Mouse (Mus musculus): ENCODE results near the gene Tbc1d21. TPM values are rescaled to one million over a fixed set of nuclear protein-coding genes. Genes with fewer than 3 reads are reported as not detected.

Tbc1d21 gene
- polyA plus RNA-seq, 1 experiment from 2014 or later = not detected

- H3K4me1 ChIP-seq (ENCODE audit: control insufficient read depth, insufficient read depth, low read length) = no peaks in the 10 kb centered on the region
- H3K9me3 ChIP-seq (ENCODE audit: control insufficient read depth, low read depth, low read length) = no peaks in the 10 kb centered on the region
- no peak overlapping the region for H3K9ac ChIP-seq (replicated peaks; ENCODE audit: low read depth, low read length)
- no peak overlapping the region for H3K4me3 ChIP-seq (ENCODE audit: low read depth, low read length)
- H3K27me3 ChIP-seq (ENCODE audit: control insufficient read depth, insufficient read depth, low read length) = no peaks in the 10 kb centered on the region
- H3K36me3 ChIP-seq (ENCODE audit: control insufficient read depth, insufficient read depth, low read length) = no peaks in the 10 kb centered on the region
- H3K4me2 ChIP-seq (replicated peaks; ENCODE audit: low read depth, low read length) = no peak overlapping the region
- ATAC-seq (ENCODE audit: insufficient number of reproducible peaks, insufficient read depth, low FRiP score, low read depth) = no peak
- 26% methylated on average over 6 of the region's 6 CpGs for WGBS
- H3K27ac ChIP-seq (ENCODE audit: low read length) = no peak overlapping the region
Measured at GRCm38 (mm10) chr9:58355262-58356050, 14.8 kb downstream of the Tbc1d21 start.

- H3K27me3 ChIP-seq (ENCODE audit: control insufficient read depth, insufficient read depth, low read length) = no peaks in the 10 kb centered on the region
- no peaks in the 10 kb centered on the region for H3K4me1 ChIP-seq (ENCODE audit: control insufficient read depth, insufficient read depth, low read length)
- H3K9ac ChIP-seq (replicated peaks; ENCODE audit: low read depth, low read length) = no peak overlapping the region
- H3K36me3 ChIP-seq (ENCODE audit: control insufficient read depth, insufficient read depth, low read length) = no peaks in the 10 kb centered on the region
- no peak overlapping the region for H3K4me2 ChIP-seq (replicated peaks; ENCODE audit: low read depth, low read length)
- no peak for ATAC-seq (ENCODE audit: insufficient number of reproducible peaks, insufficient read depth, low FRiP score, low read depth)
- no peak overlapping the region for H3K27ac ChIP-seq (ENCODE audit: low read length)
- WGBS = 81% methylated on average over 6 of the region's 6 CpGs
- no peak overlapping the region for H3K4me3 ChIP-seq (ENCODE audit: low read depth, low read length)
- H3K9me3 ChIP-seq (ENCODE audit: control insufficient read depth, low read depth, low read length) = no peaks in the 10 kb centered on the region
Measured at GRCm38 (mm10) chr9:58354701-58355100, 15.6 kb downstream of the Tbc1d21 start.

GRCm38 (mm10) chr9:58353224-58353623, 17.0 kb downstream of the Tbc1d21 start:
- no peaks in the 10 kb centered on the region for H3K9me3 ChIP-seq (ENCODE audit: control insufficient read depth, low read depth, low read length)
- no peak overlapping the region for H3K27ac ChIP-seq (ENCODE audit: low read length)
- H3K4me2 ChIP-seq (replicated peaks; ENCODE audit: low read depth, low read length) = no peak overlapping the region
- no peak overlapping the region for H3K4me3 ChIP-seq (ENCODE audit: low read depth, low read length)
- H3K9ac ChIP-seq (replicated peaks; ENCODE audit: low read depth, low read length) = no peak overlapping the region
- WGBS = 80% methylated on average over 6 of the region's 6 CpGs
- no peaks in the 10 kb centered on the region for H3K36me3 ChIP-seq (ENCODE audit: control insufficient read depth, insufficient read depth, low read length)
- no peaks in the 10 kb centered on the region for H3K27me3 ChIP-seq (ENCODE audit: control insufficient read depth, insufficient read depth, low read length)
- no peak for ATAC-seq (ENCODE audit: insufficient number of reproducible peaks, insufficient read depth, low FRiP score, low read depth)
- H3K4me1 ChIP-seq (ENCODE audit: control insufficient read depth, insufficient read depth, low read length) = no peaks in the 10 kb centered on the region

- ATAC-seq (ENCODE audit: insufficient number of reproducible peaks, insufficient read depth, low FRiP score, low read depth) = no peak
- Histone ChIP-seq H3K27me3 (ENCODE audit: control insufficient read depth, insufficient read depth, low read length) (no peaks in the 10 kb centered on the region), H3K4me3 (ENCODE audit: low read depth, low read length) (no peak overlapping the region), H3K36me3 (ENCODE audit: control insufficient read depth, insufficient read depth, low read length) (no peaks in the 10 kb centered on the region), H3K4me1 (ENCODE audit: control insufficient read depth, insufficient read depth, low read length) (peaks cover 4% of the 10 kb centered on the region; the same call in 1 of the 2 replicates), H3K27ac (ENCODE audit: low read length) (no peak overlapping the region), H3K9me3 (ENCODE audit: control insufficient read depth, low read depth, low read length) (no peaks in the 10 kb centered on the region), H3K9ac (replicated peaks; ENCODE audit: low read depth, low read length) (no peak overlapping the region), H3K4me2 (replicated peaks; ENCODE audit: low read depth, low read length) (no peak overlapping the region)
- 85% methylated on average over 6 of the region's 6 CpGs for WGBS
Measured at GRCm38 (mm10) chr9:58347795-58348194, 22.5 kb downstream of the Tbc1d21 start.

GRCm38 (mm10) chr9:58346498-58346897, 23.8 kb downstream of the Tbc1d21 start:
- ATAC-seq (ENCODE audit: insufficient number of reproducible peaks, insufficient read depth, low FRiP score, low read depth) = peak; percentile 49
- 12% methylated on average over 10 of the region's 10 CpGs for WGBS
- Histone ChIP-seq H3K9ac (replicated peaks; ENCODE audit: low read depth, low read length) (no peak overlapping the region), H3K9me3 (ENCODE audit: control insufficient read depth, low read depth, low read length) (no peaks in the 10 kb centered on the region), H3K4me1 (ENCODE audit: control insufficient read depth, insufficient read depth, low read length) (peaks cover 4% of the 10 kb centered on the region; the same call in 1 of the 2 replicates), H3K36me3 (ENCODE audit: control insufficient read depth, insufficient read depth, low read length) (no peaks in the 10 kb centered on the region), H3K4me2 (replicated peaks; ENCODE audit: low read depth, low read length) (no peak overlapping the region), H3K27ac (ENCODE audit: low read length) (no peak overlapping the region), H3K4me3 (ENCODE audit: low read depth, low read length) (no peak overlapping the region), H3K27me3 (ENCODE audit: control insufficient read depth, insufficient read depth, low read length) (no peaks in the 10 kb centered on the region)

- Histone ChIP-seq H3K9ac (replicated peaks; ENCODE audit: low read depth, low read length) (no peak overlapping the region), H3K9me3 (ENCODE audit: control insufficient read depth, low read depth, low read length) (no peaks in the 10 kb centered on the region), H3K36me3 (ENCODE audit: control insufficient read depth, insufficient read depth, low read length) (no peaks in the 10 kb centered on the region), H3K4me2 (replicated peaks; ENCODE audit: low read depth, low read length) (no peak overlapping the region), H3K27me3 (ENCODE audit: control insufficient read depth, insufficient read depth, low read length) (no peaks in the 10 kb centered on the region), H3K27ac (ENCODE audit: low read length) (no peak overlapping the region), H3K4me1 (ENCODE audit: control insufficient read depth, insufficient read depth, low read length) (peaks cover 4% of the 10 kb centered on the region; the same call in 1 of the 2 replicates), H3K4me3 (ENCODE audit: low read depth, low read length) (no peak overlapping the region)
- WGBS = 39% methylated on average over 7 of the region's 7 CpGs
- no peak for ATAC-seq (ENCODE audit: insufficient number of reproducible peaks, insufficient read depth, low FRiP score, low read depth)
Measured at GRCm38 (mm10) chr9:58345963-58346362, 24.3 kb downstream of the Tbc1d21 start.

GRCm38 (mm10) chr9:58341795-58342194, 28.5 kb downstream of the Tbc1d21 start:
- H3K4me1 ChIP-seq (ENCODE audit: control insufficient read depth, insufficient read depth, low read length) = peaks cover 4% of the 10 kb centered on the region; the same call in 1 of the 2 replicates
- no peaks in the 10 kb centered on the region for H3K36me3 ChIP-seq (ENCODE audit: control insufficient read depth, insufficient read depth, low read length)
- H3K9me3 ChIP-seq (ENCODE audit: control insufficient read depth, low read depth, low read length) = no peaks in the 10 kb centered on the region
- H3K27me3 ChIP-seq (ENCODE audit: control insufficient read depth, insufficient read depth, low read length) = no peaks in the 10 kb centered on the region
- ATAC-seq (ENCODE audit: insufficient number of reproducible peaks, insufficient read depth, low FRiP score, low read depth) = no peak
- 98% methylated on average over 1 of the region's 1 CpGs for WGBS
- H3K4me2 ChIP-seq (replicated peaks; ENCODE audit: low read depth, low read length) = no peak overlapping the region
- no peak overlapping the region for H3K27ac ChIP-seq (ENCODE audit: low read length)
- no peak overlapping the region for H3K9ac ChIP-seq (replicated peaks; ENCODE audit: low read depth, low read length)
- no peak overlapping the region for H3K4me3 ChIP-seq (ENCODE audit: low read depth, low read length)

GRCm38 (mm10) chr9:58336650-58337281, 33.5 kb downstream of the Tbc1d21 start:
- Histone ChIP-seq H3K27me3 (ENCODE audit: control insufficient read depth, insufficient read depth, low read length) (no peaks in the 10 kb centered on the region), H3K36me3 (ENCODE audit: control insufficient read depth, insufficient read depth, low read length) (no peaks in the 10 kb centered on the region), H3K9me3 (ENCODE audit: control insufficient read depth, low read depth, low read length) (no peaks in the 10 kb centered on the region), H3K9ac (replicated peaks; ENCODE audit: low read depth, low read length) (no peak overlapping the region), H3K27ac (ENCODE audit: low read length) (no peak overlapping the region), H3K4me3 (ENCODE audit: low read depth, low read length) (no peak overlapping the region), H3K4me2 (replicated peaks; ENCODE audit: low read depth, low read length) (no peak overlapping the region), H3K4me1 (ENCODE audit: control insufficient read depth, insufficient read depth, low read length) (no peaks in the 10 kb centered on the region)
- WGBS = 57% methylated on average over 8 of the region's 8 CpGs
- no peak for ATAC-seq (ENCODE audit: insufficient number of reproducible peaks, insufficient read depth, low FRiP score, low read depth)

All from stomach, embryonic 14.5 days (tissue).